Mouse (Mus musculus): ENCODE results near the gene Cd46.

- TF ChIP-seq HCFC1 (IDR thresholded peaks at IDR 0.05; ENCODE audit: borderline replicate concordance, insufficient read depth, low read length) (no peak), CHD2 (IDR thresholded peaks at IDR 0.05; ENCODE audit: low read depth, low read length) (no peak), ZNF384 (IDR thresholded peaks at IDR 0.05; ENCODE audit: low read depth, low read length) (no peak), ZC3H11A (IDR thresholded peaks at IDR 0.05; ENCODE audit: borderline replicate concordance, low read depth, low read length) (no peak), MAFK (IDR thresholded peaks at IDR 0.05; ENCODE audit: insufficient read depth, low read depth, low read length) (no peak)
Observed at GRCm38 (mm10) chr1:195129867-195130266, 37.8 kb upstream of the Cd46 start.

Data from ES-E14 (cell line).